Mouse (Mus musculus) adrenal gland, adult (tissue): ENCODE measurements around the gene Trim29.

Experiments
- DNase-seq, 2 experiments: peaks; one replicate each; pipeline ENCODE4 v3.0.0; 2022 to 2023; ENCODE audit warnings: low spot score in 1 of 2; ENCODE audit not compliant: inconsistent age in 2 of 2

Trim29 gene

DNA sequence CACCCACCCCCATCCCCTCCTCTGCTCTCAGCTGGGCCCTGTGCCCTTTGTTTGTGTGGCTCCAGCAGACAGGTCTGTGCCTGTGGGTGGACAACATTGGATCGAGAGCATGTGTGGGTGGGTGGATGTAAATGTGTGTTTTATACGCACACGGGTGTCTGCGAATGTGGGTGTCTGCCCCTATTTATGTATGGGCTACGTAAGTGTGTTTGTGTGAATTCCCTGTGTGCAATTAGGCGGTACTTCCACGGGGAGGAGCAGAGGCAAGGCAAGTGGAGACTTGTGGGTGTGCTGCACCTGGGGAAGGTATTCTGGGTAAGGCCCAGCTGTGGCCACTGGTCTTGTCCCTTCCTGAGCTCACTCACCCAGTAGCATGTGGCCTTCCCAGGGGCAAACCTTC is 1.5 kb downstream of the Trim29 start:
- no peak for DNase-seq

DNA sequence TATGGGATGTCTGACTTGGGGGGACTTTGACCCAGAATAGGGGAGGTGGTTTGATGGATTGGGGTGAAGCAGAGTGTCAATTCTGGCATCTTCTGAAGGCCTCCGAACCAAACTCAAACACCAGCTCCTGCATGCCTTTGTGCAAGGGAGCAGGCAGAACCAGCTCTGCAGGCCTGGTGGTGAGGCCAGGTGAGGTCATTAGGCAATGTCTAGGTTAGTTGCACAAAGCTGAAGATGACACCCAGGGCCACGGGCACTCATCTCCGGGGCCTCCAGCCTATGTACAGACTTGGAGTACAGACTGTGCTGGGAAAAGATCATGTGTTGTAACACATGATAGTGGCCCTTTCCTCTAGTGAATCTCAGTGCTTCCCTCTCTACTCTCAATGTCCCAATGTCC is 3.2 kb downstream of the Trim29 start:
- DNase-seq: no peak

DNA sequence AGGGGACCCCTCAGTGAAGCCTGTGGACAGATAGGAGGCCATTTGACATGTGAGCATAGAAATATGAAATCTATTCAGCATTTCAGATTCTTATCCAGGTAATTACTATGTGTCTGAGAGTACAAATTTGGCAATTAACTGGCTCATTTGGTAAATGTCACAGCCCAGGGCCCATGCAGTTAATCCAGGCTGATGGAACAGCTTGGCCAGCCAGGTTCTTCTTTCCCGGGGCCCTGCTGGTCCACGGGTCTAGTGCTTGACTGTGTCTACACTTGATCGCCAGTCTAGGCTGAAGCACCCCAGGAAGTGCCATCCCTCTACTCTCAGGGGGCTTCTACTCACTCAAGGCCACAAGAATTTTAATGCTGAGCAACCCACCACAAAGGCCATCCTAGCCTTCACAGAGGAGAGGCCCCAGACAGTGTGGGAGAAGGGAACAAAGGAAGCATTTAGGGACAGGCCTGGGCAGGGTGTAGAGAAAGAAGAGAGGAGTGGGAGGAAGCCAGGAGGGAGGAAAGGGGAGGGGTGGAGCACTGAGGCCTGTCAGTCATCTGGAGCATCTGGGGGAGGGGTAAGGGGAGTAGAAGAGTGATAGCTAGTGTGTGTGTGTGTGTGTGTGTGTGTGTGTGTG is 4.8 kb downstream of the Trim29 start:
- DNase-seq: no peak

DNA sequence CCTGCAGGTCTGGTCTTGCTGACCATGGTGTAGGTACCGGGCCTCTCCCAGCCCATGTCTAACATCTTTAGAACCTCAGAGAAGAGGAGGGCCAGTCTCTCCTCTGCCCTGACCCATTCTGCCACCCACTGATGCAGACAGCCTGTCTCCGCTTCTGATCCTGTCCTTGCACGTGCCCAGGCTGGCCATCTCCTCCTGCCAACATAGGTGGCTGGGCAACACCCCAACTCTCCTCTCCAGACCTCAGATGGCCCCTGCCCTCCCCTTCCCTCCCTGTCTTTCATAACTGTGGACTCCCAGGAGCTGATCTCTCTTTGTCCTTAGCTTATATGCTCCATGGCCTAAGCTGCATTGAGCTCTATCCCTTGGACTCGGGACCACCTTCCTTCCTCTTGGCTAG is 5.8 kb downstream of the Trim29 start:
- no peak for DNase-seq

DNA sequence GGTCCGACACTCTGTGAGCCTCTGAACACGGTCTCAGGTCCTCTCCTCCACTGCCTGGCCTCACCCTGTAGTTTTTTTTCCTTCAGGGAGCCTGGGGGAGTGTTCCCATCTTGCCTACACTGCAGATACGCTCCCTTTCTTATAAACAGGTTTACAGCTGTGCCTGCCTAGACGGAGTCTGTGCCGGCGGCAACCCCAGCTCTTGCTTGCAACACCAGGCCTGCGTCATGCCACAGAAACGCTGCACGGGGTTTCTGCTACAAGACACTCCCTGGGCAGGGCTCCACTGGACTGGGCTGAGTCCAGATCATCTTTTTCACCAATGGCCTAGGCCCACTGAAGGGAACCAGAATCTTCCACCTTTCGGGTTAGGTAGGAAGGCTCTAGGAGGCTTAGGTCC is 8.0 kb downstream of the Trim29 start:
- DNase-seq: no peak

DNA sequence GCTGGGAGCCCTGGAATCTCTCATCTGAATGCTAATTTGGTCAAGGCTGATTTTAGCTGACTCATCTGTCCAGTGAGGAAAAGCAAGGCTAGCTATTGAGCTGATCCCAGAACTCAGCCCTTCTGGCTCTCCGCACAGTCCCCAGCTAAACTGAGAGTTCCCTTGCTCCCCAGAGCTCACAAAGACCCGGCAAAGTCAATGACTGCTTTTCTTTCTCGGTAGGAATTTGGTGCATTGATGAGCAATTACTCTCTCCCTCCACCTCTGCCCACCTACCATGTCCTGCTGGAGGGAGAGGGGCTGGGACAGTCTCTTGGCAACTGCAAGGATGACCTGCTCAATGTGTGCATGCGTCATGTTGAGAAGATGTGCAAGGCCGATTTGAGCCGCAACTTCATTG is 11.3 kb downstream of the Trim29 start:
- DNase-seq: peak; percentile 35 to 83

DNA sequence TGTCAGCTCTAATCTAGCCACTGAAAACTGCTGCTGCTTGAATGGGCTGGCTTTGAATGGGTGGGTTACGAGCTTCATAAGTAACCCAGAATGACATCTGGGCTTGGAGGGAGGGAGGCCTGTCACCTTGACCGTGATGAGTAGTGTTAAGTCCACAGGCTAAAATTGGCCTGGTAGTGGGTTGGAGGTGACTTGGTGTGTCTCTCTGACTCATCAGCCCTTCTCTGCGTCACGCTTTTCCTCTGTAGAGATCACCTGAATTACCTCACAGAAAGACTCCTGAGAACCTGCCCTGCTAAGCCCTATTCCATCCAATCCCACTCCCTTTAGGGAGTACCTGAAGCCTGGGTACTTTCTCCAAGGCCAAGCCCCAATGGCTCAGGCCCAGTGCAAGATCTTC is 12.0 kb downstream of the Trim29 start:
- DNase-seq: peak; percentile 40 to 71

DNA sequence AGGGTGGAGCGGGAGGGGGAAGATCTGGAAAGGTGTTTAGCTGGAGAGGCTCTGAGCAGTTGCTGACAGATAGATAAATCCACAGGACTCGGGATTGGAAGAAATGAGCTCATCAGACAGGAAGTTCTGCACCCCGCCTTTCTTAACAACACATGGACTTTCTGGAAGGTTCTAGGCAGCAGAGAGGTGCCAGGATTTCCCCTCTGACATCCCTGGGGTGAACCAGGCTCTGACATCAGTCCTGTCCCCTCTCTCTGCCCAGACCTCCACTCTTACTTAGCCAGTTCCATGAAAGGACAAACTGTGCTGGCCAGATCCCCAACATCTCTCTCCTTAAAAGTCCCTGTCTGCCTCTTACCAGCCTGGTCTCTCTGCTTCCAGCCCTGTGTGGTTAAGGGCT is 14.8 kb downstream of the Trim29 start:
- no peak for DNase-seq

DNA sequence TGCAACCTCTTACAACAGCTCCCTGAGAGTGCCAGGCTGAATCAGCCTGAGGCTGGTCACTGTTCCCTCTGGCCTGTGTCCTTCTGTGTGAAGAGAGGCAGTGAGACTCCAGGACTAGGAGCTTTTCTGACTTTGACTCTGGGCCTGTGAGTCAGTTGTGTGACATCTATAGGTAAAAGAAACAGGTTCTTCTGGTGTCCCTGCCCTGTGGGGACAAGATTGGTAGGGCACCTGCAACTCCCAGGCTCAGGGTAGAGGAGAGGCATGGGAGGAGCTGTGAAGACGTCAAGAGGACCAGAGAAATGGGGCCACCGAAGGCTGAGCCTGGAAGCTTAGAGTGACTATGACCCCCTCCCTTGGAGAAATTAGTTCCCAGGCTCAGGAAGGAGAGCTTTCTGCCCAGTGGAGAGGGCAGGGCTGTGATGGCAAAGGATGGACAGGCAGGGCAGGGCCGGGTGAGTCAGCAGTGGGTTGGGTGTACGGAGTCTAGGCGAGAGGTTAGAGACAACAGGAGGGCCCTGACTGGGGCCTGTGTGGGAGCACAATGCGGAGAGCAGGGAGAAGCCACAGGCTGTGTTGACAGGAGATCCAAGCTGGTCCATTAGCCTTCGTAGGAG is 15.5 kb downstream of the Trim29 start:
- no peak for DNase-seq

DNA sequence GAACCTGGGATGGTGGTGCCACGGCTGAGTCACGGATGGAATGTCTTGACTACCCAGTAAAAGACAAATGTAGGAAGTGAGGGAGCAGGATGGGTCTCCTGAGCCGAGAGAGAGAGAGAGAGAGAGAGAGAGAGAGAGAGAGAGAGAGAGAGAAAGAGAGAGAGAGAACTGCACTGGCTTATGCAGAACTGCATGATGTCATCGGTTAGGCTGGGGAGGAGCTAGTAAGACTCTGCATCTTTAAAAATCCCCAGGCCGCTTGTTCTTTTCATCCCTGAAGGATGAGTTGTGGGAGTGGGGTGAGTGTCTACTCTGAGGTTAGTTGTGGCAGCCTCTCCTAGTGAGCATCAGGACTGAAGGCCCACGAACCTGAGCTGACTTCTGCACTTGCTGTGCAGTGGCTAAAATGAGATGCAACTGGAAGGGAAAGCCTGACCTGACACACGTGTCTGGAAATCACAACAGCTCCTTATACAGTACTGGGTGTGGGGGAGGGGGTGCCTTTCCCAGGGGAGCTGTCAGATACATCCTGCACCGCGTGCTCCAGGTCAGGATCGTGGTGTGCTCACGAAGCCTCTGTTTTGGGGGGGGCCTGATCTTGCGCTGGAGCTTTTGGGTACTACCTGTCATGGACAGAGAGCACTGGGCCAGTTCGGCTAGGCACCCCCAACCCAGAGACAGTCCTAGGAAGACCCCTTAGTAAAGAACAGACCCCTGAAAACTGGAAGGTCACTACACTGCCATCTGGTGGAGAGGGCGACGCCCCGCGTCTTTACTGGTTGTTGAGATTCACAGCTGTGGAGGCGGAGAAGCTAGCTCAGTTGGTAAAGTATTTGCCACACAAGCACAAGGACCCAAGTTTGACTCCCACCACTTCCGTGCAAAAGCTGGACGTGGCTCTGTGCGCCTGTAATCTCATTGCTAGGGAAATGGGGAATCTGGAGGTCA is 16.8 kb downstream of the Trim29 start:
- no peak for DNase-seq

DNA sequence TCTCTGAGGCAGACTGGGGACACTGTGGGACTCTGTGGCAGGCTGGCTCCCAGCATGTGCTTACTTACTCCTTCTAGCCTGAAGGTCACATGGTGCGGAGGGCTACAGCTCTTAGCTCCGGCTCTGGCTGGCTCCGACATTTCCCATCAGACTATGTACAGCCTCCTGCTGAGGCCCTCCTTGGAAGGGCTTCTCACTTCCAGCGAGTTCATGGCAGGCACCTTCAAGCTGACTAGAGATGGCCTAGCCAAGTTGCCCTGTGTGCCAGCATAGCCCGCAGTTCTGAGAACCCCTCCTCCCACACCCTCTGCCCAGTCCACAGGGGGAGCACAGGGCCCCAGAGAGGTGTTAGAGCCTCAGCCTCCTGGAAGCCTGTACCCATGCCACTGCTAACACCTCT is 19.8 kb downstream of the Trim29 start:
- DNase-seq: no peak

DNA sequence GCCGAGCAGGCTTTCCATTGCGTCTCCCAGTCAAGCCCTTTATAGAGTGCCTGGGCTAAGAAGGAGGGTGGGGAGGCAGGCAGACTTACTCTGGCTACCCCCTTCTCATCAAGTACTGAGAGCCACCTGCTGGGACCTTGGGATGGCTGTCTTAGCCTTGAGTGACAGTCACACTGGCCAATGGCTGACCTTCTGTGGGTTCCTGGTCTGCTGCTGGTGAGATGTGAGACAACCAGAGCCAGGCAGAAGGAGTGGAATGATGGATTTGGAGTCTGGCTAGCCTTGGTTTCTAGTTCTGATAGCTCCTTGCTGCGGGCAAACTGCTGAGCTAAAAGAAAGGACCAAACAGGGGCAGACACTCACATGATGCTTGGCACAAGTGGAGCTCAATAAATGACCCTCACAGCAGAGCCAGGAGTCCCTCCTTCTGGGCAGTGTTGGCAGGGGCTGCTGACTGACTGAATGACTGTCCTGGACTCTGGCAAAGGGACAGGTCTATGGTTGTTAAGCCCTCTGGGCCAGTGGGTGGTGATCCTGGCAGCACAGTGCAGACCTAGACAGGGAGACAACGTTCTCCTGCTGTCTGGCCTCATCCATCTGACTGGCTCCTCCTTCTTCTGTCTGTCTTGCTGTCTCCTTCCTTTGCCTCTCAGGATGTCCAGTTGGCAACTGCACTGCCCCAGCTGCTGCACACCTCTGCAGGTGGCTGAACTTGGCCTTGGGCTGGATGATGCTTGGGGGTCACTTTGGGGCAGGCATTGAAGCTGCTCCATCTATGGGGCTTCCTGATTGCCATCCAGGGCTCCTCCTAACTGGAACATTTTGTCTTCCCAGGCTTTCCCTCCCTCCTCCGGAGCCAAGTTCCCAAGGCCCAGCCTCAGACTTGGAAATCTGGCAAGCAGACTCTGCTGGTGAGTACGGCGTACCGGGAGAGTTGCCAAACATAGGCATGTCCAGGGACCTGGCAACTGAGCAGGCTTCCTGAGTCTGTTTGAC is 21.1 kb downstream of the Trim29 start:
- peak; percentile 80 to 82 for DNase-seq

DNA sequence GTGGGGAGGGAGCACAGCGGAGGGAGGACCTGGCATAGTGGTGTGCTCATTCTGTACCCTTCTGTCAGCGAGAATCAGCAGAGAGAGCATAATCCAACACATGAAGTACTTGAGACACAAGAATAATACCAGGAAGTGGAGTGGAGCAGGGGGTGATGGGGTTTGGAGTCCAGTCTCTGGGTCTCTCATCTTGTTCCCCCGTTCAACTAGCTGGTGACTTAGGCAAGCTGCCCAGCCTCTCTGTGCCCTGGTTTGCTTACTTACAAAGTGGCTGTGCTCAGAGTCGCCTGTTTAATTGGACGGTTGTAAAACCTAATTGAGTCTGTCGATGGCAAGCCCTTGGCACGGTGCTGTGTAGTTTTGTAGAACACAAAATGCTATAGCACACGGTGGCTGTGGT is 23.8 kb downstream of the Trim29 start:
- DNase-seq: no peak

DNA sequence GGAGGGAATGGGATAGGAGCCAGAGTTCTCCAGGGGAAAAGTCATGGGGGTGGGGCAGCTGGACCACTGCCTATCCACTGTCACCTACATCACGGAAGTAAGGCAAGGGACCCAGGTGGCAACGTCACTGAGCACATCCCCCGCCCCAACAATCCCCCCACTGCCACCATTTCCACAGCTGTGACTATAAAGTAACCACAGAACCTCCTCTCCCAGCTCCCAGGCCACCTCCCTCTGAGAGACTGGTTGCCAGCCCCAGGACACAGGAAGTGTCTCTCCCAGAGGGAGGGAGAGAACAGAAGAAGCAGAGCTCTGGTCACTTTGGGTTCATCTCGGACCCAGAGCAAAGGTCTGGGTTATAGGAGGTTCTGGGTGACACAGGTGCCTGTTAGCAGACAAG is 27.0 kb downstream of the Trim29 start:
- DNase-seq: no peak

DNA sequence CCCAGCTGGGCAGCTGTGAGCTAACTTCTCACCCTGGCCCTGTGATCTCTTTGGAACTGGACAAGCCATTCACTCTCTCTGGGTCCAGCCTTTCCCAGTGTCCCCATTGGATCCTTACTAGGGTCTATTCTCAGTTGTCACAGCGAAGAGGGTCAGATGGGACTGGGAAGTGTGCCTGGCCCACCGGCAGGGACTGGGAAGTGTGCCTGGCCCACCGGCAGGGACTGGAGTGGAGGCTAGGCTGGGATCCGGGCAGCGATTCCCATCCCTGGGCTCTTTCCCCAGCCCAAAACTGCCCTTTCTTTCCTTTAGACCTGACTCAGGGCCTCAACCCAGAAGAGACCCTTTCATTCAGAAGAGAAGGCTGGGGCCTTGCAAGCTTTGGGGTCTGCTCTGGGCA is 27.4 kb downstream of the Trim29 start:
- DNase-seq: no peak

DNA sequence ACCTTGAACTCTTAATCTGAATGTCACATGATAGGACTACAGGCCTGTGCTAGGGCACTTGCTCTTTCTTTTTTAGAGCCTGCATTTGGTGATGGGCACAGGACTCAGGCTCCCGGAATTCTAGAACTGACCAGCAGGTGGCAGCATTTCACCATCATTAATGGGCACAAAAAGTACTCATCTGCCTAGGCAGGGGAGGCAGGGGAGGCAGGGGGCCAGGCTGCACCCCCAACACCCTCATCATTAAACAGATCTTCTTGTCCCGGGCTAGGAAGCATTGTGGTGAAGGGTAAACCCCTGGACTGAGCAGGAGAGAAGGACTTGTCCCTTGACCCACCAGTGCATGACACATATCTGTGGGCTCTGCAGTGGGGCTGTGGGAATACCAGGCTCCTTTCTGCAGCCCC is 29.0 kb downstream of the Trim29 start:
- DNase-seq: peak; percentile 50 to 88

DNA sequence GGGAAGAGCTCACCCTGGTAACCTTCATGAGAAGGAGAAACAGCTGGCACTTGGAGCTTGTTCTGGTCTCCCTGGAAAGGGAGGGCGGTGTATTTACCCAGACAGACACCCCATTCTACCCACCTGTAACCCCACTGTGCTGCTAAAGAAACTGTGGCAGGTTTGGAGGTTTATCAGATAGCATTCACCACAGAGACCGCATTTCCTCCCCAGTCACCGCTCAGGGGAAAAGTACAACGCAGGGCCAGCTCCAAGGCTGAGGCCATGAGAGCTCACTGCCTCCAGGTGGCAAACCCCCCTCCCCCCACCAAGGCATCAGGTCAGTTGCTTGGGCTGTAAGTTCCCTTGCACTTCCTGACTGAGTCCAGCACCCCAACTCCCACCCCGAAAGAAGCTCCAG is 39.4 kb downstream of the Trim29 start:
- no peak for DNase-seq

DNA sequence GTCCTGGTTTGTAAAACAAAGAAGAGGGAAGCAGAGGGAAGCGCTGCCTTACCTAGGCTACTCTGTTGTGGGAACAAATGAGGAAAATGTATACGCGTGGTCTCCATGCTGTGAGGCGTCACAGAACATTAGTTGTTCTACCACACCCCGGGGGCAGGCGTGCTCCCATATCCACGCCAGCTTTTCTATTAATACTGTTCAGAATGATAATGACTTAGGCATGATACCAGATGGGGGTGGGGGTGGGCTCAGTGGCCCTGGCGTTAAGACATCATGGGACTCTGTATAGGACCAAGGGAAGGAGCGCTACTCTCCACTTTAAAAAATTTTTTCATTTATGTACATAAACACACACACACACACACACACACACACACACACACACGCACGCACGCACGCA is 40.4 kb downstream of the Trim29 start:
- DNase-seq: no peak

DNA sequence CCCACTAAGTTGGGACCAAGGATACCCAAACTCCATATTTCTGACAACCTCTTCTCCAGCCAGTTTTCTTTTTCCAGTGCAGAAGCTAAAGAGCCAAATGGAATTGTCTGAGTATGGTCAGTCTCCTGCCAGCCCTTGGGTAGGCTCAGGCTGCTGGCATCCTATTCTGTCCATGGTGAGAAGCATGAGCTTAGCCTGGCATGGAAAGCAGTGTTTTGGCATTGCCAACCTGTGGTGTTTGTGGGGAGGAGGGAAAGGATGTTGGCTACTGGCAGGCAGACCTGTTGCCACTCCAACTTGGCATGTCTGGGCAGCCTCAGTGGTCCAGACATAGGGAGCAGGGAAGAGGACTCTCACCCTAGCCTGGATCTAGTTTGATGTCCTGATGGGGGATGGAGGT is 46.4 kb downstream of the Trim29 start:
- no peak for DNase-seq

DNA sequence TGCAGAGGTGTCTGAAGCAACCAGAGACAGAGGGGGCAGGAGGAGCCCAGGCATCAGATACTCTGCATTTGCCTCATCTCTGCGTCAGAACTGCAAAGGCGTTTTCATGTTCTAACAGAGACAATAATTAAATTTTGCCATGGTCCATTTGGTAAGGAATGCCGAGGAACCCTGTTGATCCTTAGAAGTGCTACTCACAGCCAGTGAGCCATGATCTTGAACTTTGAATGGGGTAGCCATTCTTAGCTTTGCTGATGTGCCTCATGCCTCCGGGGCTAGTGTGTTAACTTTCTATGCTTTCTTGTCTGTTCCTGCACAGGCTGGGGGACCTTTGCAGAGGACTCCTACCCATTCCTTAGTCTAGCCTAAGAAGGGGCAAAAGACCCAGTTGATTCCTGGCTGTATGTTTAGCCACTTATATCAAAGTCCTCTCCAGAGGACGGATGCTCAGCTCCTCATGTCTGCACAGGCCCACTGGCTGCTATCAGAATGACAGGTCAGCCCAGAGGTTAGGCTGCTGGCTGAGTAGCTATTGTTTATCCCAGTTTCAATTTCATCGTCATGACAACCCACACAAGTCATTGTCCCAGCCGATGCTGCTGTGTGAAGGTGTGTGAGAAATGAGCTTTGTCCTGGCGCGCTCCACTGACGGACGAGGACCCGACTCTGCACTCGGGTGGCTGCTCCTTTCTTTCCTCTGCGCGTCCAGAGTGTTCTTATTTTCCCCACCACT is 48.1 kb downstream of the Trim29 start:
- no peak for DNase-seq
